Mouse (Mus musculus) stomach, embryonic 14.5 days (tissue): ENCODE measurements at regions not wholly inside any gene's neighbourhood (a gene's known extent, or its start where the extent isn't known, plus 50 kb on each side); places are given as distances from the start of the nearest gene placed in this dataset.

ENCODE experiments used
- ATAC-seq: fragments of 200-750 bp; cut with Nextera tagmentation; 2 replicates; pipeline ENCODE4 v1.8.0; 2017; ENCODE audit warnings: low read depth, moderate TSS enrichment; ENCODE audit not compliant: insufficient number of reproducible peaks, insufficient read depth, low FRiP score
- H3K27ac ChIP-seq: fragments of 300-500 bp; sonication (generic); 2 replicates; pipeline ENCODE4 v1.5.1; 2014; ENCODE audit warnings: mild to moderate bottlenecking, low read length, moderate library complexity, mixed read lengths
- H3K27me3 ChIP-seq: fragments of 300-500 bp; sonication (generic); 2 replicates; pipeline ENCODE4 v1.6.1; 2014; ENCODE audit warnings: low read length, control low read depth, mixed read lengths; ENCODE audit not compliant: control insufficient read depth, insufficient read depth
- H3K36me3 ChIP-seq: fragments of 300-500 bp; sonication (generic); 2 replicates; pipeline ENCODE4 v1.6.1; 2014; ENCODE audit warnings: mild to moderate bottlenecking, control low read depth, low read length, moderate library complexity, mixed read lengths; ENCODE audit not compliant: control insufficient read depth, insufficient read depth
- H3K4me1 ChIP-seq: fragments of 300-500 bp; sonication (generic); 2 replicates; pipeline ENCODE4 v1.6.1; 2014; ENCODE audit warnings: low read length, control low read depth, mixed read lengths; ENCODE audit not compliant: control insufficient read depth, insufficient read depth
- H3K4me2 ChIP-seq: fragments of 300-500 bp; sonication (generic); replicated peaks from 2 replicates; pipeline ENCODE4 v1.6.1; 2014; ENCODE audit warnings: low read depth, low read length, control low read depth
- H3K4me3 ChIP-seq: fragments of 300-500 bp; sonication (generic); 2 replicates; pipeline ENCODE4 v1.5.1; 2014; ENCODE audit warnings: low read depth, low read length, control low read depth
- H3K9ac ChIP-seq: fragments of 300-500 bp; sonication (generic); replicated peaks from 2 replicates; pipeline ENCODE4 v1.6.1; 2014; ENCODE audit warnings: low read depth, mild to moderate bottlenecking, control low read depth, low read length, moderate library complexity, mixed read lengths
- H3K9me3 ChIP-seq: fragments of 300-500 bp; sonication (generic); 2 replicates; pipeline ENCODE4 v1.6.1; 2016; ENCODE audit warnings: low read depth, low read length, control low read depth; ENCODE audit not compliant: control insufficient read depth
- whole genome bisulfite sequencing: fragments of 180-500 bp; shearing (Covaris S2); extraction: QIAGEN DNeasy Blood & Tissue Kit; methylation state at CpG from one replicate; pipeline ENCODE4 v1.1.7; 2014; 5-methylcytosine and 5-hydroxymethylcytosine counted together

DNA sequence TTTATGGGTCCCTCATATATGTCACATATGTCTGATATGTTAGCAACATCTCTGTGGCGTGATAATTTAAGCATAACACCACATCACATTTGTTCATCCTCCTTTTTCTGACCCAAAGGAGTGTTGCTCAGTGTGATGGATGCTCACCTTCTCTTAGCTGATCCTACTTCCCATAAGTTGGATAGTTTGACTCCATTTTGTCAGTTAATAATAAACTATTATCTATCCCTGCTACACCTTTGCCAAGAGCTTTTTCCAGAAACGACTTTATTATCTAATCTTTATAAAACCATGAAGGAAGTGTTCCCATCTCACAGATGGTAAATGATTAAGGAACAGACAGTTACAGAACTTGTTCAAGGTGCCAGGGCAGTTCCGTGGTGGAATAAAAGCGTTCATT is 480.5 kb downstream of the Klf5 start:
- Histone ChIP-seq H3K36me3 (no peaks in the 10 kb centered on the region), H3K4me1 (no peaks in the 10 kb centered on the region), H3K27me3 (no peaks in the 10 kb centered on the region), H3K4me3 (no peak overlapping the region), H3K27ac (no peak overlapping the region), H3K4me2 (no peak overlapping the region), H3K9me3 (no peaks in the 10 kb centered on the region), H3K9ac (no peak overlapping the region)
- WGBS: 71% methylated on average over 4 of the region's 4 CpGs
- ATAC-seq: no peak

DNA sequence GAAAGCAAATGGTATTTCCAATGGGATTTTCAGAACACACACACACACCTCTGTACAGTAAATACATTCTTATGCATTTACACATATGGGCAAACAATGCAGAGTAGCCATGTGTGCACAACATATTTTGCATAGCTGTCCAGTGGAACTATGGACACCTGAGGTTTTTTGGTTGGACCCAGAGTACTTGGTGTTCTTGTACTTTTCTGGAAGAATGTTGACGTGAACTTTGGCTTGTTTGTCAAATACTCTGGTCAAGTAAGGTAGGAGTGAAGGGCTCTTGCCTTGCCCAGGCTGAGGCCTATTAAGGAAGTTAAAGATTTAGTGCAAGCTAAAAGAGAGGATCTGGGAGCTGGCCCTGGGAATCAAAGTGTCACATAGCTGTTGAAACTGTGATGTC is 485.2 kb downstream of the Klf5 start:
- Histone ChIP-seq H3K27ac (no peak overlapping the region), H3K4me2 (no peak overlapping the region), H3K9me3 (no peaks in the 10 kb centered on the region), H3K36me3 (no peaks in the 10 kb centered on the region), H3K27me3 (no peaks in the 10 kb centered on the region), H3K4me1 (no peaks in the 10 kb centered on the region), H3K9ac (no peak overlapping the region), H3K4me3 (no peak overlapping the region)
- ATAC-seq: no peak
- 69% methylated on average over 1 of the region's 1 CpGs for WGBS

DNA sequence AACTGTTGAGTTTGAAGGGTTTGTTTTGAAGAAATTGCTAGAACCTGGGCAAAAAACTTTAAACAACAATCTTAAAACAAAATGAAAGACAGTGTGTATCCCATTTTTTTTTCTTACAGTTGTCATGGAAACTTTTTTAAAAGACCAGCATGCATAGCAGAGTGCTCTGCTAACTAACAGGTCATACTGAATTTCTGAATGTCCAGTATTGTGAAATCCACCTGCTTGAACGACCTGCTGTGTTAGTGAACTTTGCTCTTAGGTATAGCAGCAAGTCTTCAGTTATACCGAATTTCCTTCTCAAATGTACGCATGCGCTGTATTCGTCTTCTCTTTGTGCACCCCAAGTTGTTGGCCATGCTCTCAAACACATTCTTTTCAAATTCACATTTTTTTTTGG is 486.6 kb downstream of the Klf5 start:
- ATAC-seq: no peak
- Histone ChIP-seq H3K27ac (no peak overlapping the region), H3K9ac (no peak overlapping the region), H3K27me3 (no peaks in the 10 kb centered on the region), H3K4me2 (no peak overlapping the region), H3K4me1 (no peaks in the 10 kb centered on the region), H3K36me3 (no peaks in the 10 kb centered on the region), H3K4me3 (no peak overlapping the region), H3K9me3 (no peaks in the 10 kb centered on the region)
- 91% methylated on average over 5 of the region's 5 CpGs for WGBS

DNA sequence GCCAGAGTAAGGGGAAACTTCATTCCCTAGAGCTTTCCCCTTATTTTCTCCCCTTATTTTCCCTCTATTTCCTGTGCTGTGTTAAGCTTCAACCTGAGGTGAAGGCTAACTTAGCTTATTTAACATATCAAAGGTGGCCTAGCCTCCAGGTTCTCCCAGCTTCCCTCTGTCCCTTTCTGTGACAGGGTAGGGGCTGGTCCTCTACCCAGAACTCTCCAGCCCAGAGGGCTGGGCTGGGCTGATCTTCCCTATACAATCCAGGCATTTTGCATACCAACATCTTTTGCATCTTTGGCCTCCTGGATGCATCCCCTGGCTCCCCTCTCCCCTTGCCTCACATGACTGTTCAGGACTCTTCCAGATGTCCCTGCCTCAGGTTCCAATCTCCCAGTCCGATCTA is 487.9 kb downstream of the Klf5 start:
- Histone ChIP-seq H3K9me3 (no peaks in the 10 kb centered on the region), H3K4me1 (no peaks in the 10 kb centered on the region), H3K9ac (no peak overlapping the region), H3K4me3 (no peak overlapping the region), H3K36me3 (no peaks in the 10 kb centered on the region), H3K27ac (no peak overlapping the region), H3K27me3 (no peaks in the 10 kb centered on the region), H3K4me2 (no peak overlapping the region)
- no peak for ATAC-seq
- 93% methylated on average over 1 of the region's 1 CpGs for WGBS

DNA sequence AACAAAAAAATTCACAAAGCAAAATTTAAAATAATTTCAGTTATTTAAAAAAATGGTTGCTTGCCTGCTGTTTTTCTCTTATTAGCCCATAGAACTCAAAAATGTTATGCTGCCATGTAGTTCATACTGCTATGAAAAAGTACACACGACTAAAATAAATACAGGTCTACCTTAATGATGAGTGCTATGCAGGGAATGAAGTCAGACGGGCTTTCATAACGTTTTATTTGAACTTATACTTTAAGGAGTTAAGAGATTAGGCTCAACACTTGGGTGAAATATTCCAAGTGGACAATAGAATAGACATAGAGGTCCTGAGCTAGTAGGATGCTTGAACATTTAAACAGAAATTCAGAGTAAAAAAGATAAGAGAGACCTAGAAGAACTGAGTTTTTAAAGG is 489.7 kb downstream of the Klf5 start:
- H3K36me3 ChIP-seq: no peaks in the 10 kb centered on the region
- no peaks in the 10 kb centered on the region for H3K4me1 ChIP-seq
- H3K9me3 ChIP-seq: no peaks in the 10 kb centered on the region
- H3K4me3 ChIP-seq: no peak overlapping the region
- 63% methylated on average over 3 of the region's 3 CpGs for WGBS
- no peak overlapping the region for H3K4me2 ChIP-seq
- H3K27me3 ChIP-seq: no peaks in the 10 kb centered on the region
- H3K9ac ChIP-seq: no peak overlapping the region
- H3K27ac ChIP-seq: no peak overlapping the region
- ATAC-seq: no peak

DNA sequence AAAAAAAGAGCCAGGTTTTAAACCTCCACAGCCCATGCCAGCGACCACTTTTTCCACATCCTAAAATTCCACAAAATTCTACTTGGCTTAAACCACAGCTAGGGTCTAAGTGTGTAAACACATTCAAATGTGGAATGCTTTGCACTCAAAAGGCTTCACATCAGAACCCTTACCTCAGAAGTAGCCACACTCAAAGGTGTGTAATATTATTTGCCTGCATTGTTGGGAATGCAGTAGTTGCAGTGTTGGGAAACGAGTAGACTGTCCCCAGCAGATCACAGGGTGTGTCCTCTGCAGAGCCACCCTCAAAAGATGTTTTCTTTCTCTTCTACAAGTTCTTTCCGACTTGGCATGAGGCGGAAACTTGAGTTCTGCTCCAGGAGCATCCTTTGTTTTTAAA is 488.2 kb downstream of the Klf12 start:
- Histone ChIP-seq H3K4me3 (no peak overlapping the region), H3K36me3 (no peaks in the 10 kb centered on the region), H3K9ac (no peak overlapping the region), H3K27ac (no peak overlapping the region), H3K9me3 (no peaks in the 10 kb centered on the region), H3K27me3 (no peaks in the 10 kb centered on the region), H3K4me2 (no peak overlapping the region), H3K4me1 (no peaks in the 10 kb centered on the region)
- no peak for ATAC-seq
- 87% methylated on average over 4 of the region's 4 CpGs for WGBS

DNA sequence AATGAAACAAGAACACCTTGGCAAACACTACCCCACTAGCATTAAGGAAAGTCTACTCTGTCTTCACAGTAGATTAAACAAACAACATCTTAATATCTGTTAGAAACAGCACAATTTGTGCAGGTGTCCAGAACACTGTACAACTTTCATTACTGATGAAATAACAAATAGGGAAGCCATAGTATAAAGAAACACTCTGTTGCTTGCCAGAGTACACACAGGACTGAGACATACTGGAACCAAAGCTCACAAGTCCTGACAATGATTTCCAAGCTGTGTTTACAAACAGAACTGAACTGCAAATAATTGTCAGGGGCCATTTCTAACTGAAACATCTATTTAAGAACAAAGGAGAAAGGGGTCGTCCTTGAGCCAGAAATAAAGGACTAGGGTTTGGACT is 478.4 kb downstream of the Klf12 start:
- WGBS: 41% methylated on average over 1 of the region's 1 CpGs
- Histone ChIP-seq H3K36me3 (no peaks in the 10 kb centered on the region), H3K9me3 (no peaks in the 10 kb centered on the region), H3K4me3 (no peak overlapping the region), H3K27ac (no peak overlapping the region), H3K9ac (no peak overlapping the region), H3K4me1 (no peaks in the 10 kb centered on the region), H3K4me2 (no peak overlapping the region), H3K27me3 (no peaks in the 10 kb centered on the region)
- ATAC-seq: peak; percentile 33; the same call in 1 of the 2 replicates

DNA sequence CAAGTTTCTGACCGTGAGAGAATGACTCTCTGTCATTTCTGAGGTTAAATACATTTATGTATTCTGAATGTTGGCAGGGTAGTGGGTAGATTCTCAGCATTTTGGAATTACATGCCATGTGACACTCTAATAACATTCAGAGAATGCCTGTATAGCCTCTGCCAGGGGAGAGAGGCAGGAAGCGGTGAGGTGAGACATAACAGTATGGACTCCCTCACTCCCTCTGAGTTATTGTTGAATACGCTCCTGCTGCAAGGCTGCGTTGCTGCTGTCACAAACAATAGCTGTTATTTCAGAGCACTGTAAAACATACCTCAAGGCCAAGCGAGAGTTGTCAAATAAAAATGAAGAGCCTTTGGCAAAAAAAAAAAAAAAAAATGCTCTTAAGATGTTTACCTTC is 477.9 kb downstream of the Klf12 start:
- ATAC-seq: no peak
- no peak overlapping the region for H3K27ac ChIP-seq
- no peaks in the 10 kb centered on the region for H3K4me1 ChIP-seq
- H3K27me3 ChIP-seq: no peaks in the 10 kb centered on the region
- no peaks in the 10 kb centered on the region for H3K9me3 ChIP-seq
- no peaks in the 10 kb centered on the region for H3K36me3 ChIP-seq
- H3K4me2 ChIP-seq: no peak overlapping the region
- H3K9ac ChIP-seq: no peak overlapping the region
- H3K4me3 ChIP-seq: no peak overlapping the region
- WGBS: 57% methylated on average over 5 of the region's 5 CpGs

DNA sequence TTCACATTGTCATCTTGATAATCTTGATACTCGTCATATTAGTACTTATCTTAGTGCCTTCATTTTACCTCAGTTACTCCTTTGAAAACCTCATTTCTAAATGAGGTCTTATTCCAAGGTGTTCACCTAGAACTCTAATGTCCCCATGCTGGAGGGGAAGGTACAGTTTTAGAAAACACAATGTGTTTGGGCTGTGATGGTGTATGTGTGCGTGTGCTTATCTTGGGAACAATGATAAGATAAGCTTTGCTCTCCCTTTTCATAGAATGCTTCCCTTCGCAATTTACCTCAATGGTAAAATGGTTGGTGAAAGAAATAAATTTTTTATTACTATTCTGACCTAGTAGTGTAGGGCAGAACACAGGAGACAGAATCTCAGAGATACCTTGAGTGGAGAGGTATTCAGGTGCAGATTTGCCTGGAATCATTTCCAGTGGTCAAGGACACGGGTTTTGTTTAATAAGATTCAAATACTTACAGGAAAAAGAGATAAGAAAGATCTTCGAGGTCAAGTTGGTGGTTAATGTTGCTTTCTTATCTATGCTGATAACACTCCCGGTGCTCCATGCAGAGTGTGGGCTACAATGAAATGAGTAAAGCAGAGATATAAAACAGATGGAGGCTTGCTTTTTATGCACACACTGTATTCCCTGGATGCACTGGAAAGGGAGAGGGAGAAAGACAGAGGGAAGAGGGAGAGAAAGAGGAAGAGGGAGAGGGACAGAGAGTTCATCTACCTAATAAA is 471.6 kb downstream of the Klf12 start:
- Histone ChIP-seq H3K4me2 (no peak overlapping the region), H3K4me3 (no peak overlapping the region), H3K9ac (no peak overlapping the region), H3K9me3 (no peaks in the 10 kb centered on the region), H3K27ac (no peak overlapping the region), H3K27me3 (no peaks in the 10 kb centered on the region), H3K4me1 (no peaks in the 10 kb centered on the region), H3K36me3 (no peaks in the 10 kb centered on the region)
- WGBS: 61% methylated on average over 6 of the region's 6 CpGs
- no peak for ATAC-seq
